Mouse (Mus musculus) erythroid progenitor cell, adult 5-6 weeks (primary cell): ENCODE data around the gene Tmbim6. TPM values are rescaled to one million over a fixed set of nuclear protein-coding genes. Genes with fewer than 3 reads are reported as not detected.

Source experiments
- ATAC-seq: replicated peaks from 2 replicates; pipeline ENCODE4 v1.8.0; 2016; ENCODE audit warnings: moderate number of reproducible peaks, mild to moderate bottlenecking, moderate TSS enrichment, inconsistent platforms; ENCODE audit not compliant: poor library complexity, low FRiP score, severe bottlenecking
- total RNA-seq, 2 experiments: library from RNA; stranded (forward) in 1 of 2; stranded (reverse) in 1 of 2; fragments of 150-400 nt in 1 of 2; fragments of 186-747, 209-891 nt in 1 of 2; gene quantifications; 2 replicates each; pipeline versions ENCODE4 v1.2.3 to v1.2.4; 2015 to 2017; ENCODE audit warnings: low replicate concordance in 2 of 2

Tmbim6 gene
- 179 and 219 TPM in 2 replicates for total RNA-seq (2015; ENCODE audit: low replicate concordance)
- total RNA-seq (2017; ENCODE audit: low replicate concordance), result 95.3 and 151 TPM in 2 replicates

DNA sequence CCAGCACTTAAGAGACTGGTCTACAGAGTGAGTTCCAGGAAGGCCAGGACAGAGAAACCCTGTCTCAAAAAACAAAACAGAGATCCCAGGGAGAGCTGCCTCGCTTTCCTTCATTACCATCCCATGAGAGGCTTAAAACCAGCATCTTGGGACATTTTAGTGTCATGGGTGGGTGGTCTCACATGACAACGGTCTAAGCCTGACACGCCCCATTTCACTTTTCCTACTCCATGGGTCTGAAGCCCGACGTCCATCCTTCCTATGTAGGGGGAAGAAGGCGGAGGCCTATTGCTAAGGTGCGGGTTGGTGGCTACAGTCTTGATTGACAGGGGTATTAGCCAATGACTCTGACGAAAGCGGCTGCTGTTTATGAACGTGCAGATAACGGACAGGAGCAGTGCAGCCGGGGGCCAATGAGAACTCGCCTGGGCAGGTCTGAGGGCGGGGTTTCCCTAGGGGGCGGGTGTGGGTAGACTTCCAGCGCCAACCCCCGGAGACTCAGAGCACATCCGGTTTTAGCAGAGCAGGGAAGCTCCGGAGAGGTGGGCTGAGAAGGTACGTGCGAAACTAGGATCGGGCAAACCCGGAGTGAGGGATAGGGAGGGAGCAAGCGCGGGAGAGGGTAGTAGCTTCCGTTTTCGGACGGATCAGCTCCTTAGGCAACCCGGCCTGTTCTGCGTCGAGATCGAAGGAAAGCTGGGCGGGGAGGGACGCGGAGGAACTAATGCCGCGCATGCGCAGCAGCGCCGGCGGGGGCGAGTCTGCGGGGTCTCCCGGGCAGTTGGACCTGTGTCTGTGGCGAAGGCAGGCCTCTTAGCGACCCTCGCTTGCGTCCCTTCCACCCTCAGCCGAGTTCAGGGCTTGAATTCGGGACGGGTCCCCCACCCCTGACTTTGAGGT lies at the start of gene Tmbim6:
Gene Tmbim6, plus strand, starts transcription at position 397 of the 900 bp plus-strand sequence.
- ATAC-seq, result peak; percentile 92

DNA sequence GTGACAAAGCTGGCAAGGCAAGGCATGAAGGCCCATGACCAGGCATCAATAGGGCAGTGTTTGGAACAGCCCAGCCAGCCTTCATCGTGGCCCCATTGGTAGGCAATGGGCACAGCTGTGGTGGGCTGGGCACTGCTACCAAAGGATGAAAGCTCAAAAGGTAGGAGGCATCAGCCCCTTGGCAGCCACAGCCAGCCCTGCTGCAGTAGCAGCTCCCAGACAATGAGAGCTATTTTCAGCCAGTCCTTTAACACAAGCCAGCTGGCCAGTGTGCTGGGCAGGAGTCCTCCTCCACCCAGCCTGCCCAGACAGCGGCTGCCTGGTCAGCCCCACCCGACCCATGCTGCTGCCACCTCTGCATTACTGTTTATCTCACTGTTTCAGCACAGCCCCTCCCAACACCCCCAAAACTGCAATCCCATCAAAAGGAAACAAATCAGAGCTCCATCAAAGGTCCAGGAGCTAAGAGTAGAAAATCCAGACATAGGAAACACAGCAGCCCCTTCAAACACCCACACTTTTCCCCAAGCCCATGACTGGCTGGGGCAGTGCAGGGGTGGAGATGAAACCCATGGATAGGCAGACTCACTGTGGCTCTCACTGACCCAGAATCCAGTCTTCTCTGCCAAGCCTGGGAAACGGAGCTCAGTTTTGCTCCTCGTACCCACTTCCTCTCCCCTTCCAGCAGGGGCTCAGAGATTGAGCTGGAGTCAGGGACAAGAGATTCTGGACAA lies 49.1 kb upstream of the Tmbim6 start:
- no peak for ATAC-seq

DNA sequence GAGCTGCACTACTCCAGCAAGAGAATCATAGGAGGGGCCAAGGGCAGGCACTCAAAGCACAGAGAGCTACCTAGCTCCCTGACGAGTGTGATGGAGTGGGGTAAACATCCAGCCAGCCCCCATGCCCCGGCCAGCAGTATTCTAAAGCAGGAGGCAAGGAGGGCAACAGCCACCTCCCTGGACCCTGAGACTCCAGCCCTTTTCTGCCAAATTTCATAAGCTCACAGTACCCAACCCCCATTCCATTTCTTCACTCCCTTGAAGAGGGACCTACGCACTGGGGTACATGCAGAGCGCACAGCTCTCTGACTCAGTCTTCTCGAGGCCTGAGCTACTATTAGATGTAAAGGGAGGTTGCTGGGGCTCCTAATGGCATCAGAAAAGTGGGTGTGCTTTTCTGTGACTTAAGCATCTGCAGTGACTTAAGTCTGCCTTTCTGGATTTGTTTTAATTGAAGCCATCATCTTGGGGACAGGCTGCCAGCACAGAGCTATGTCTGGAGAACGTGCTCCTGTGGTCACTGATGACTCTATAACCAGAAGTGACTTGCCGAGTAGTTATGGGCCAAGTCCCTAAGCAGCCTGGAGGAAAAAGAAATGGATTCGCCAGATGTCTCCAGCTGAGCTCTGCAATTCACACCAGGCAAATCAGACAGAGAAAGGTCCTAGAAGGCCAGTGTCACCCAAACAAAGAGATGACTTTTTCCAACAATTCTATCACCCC lies 48.4 kb upstream of the Tmbim6 start:
- ATAC-seq, result no peak

DNA sequence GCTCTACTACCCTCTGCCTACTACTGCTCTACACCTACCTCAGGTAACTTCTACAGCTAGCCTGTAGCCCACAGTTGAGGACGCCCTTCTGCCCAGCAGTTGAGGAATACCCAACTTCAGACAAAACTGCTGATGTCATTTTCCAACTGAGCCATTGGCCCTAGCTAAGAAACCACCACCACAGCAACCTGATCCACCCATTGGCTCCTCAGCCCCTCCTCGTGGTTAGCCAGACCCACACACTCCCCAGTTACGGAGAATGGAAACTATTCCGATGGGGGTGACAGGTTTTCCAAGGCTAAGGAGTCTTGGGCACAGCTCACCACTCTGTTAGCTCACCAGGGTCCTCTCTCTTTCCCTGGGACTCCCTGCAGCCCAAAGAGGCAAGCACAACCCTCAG lies 47.7 kb upstream of the Tmbim6 start:
- no peak for ATAC-seq

DNA sequence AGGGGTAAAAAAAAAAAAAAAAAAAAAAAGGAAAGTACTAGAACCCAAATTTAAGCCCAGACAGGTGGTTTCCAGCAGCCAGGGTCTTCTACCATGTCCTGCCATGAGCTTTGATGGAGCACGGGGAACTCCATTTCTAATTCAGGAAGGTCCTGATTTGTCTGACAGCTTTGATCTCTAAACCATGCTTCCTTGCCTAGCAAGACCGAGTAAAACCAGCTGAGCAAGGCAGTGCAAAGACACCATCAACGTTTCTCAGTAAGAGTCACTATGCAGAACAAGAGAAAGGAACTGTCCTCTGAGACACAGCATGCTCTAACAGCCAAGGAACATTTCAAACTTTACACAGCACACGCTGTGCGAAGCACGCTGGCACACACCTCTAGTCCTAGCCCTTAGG lies 41.1 kb upstream of the Tmbim6 start:
- no peak for ATAC-seq

DNA sequence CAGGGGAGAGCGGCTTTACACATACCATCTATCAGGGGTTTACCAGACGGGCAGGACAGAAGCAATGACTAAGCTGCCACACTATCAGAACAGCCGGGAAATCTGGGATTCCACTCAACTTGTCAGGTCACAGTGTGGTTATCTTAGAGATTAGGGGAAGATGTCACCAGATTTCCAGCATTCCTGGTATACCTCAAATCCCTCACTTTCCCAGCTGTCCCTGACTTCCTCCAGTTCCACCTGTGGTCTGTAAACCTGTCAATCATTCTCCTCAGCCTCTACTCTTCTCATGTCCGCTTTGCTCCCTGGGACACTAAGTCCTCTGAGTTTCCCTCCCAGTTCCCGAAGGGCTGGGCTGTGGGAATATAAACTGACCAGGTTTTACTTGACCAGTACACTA lies 40.4 kb upstream of the Tmbim6 start:
- no peak for ATAC-seq

DNA sequence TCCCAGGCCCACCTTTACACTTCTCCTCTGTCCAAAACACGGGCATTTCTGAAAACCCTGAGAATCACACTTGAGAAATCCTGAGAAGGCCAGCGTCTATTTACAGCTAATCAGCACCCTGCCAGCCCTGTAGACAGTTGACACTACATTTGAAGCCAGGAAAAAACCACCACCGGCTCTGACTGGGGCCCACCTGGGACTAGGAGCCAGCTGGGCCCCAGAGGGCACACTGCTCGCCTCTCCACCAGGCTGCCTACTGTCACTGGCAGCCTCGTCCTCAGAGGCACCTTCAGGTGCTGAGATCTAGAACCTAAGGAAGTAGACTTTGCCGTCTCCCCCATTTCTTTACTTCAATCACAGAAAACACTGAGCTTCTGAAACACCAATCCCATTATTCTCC lies 37.0 kb upstream of the Tmbim6 start:
- ATAC-seq, result no peak

DNA sequence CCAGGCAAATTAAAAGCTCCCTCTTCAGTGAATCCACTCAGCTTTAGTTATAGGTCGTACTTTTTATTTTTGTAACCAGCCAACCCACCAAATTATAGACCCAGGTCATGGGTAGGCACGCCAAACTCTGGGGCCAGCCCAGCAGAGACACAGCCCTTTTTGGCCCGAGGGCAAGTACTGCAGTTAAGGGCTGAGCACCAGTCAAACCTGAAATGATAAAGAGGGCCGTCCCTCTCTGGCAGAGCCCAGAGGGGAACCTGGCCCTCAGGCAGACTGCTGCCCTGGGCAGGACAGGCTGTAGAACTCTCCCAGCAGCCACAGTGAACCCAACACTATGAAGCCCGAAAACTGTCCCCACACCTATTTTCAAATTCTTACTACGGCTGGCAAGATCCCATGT lies 36.2 kb upstream of the Tmbim6 start:
- ATAC-seq, result no peak

DNA sequence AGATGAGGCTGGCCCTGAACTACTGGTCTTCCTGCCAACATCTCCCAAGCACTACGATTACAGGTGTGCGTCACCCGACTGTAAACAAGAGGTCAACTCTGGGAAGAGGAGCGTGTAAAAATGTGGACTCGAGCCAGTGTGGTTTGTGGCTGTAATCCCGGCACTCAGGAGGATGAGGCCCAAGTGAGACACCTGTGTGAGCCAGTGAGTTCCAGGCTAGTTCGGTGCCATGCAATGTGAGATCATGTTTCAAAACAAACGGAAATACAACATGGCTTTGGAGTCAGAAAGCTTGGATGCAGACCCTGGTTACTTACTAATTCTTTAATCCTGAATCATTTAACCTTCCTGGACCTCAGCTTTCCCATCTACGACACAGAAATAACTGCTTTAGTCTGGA lies 33.7 kb upstream of the Tmbim6 start:
- no peak for ATAC-seq

DNA sequence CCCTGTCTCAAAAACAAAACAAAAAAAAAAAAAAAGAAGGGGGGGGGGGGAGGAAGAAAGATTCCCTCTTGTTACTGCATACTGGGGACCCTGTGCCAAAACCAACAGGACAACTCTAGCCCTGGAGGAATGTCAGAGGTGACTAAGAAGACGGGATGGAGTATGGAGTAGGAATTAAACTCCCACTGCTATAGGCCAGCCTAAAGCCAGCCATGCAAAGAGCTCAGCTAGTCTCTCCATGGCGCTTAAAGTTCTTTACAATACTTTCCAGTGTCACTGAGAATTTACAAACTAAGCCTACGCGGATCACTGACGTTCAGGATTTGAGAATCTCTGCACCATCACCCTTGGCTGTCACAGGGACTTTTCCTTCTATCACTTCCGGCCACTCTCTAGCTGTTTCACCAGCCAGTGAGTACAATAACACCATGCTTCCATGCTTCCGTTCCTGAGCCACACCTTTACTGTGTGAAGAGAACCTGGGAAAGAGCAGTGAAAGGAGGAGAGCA lies 28.6 kb upstream of the Tmbim6 start:
- ATAC-seq, result no peak

DNA sequence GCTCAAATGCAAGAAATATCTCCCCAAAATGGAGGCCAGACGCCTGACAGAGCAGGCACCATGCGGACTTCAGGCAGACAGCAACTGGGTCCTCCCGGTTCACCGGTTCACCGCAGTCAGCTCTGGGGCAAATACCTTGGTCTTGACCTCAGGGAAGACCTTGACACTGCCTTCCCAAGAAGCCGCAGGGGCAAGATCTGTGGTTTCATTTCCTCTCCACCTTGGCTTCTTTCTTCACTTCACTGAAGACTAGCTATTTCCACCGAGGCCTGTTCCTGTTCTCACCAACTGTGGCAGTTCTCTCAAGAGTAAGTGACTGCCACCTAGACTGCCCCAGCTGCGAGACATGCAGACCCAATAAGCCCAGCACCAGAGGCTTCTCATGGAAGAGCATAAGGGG lies 27.8 kb upstream of the Tmbim6 start:
- no peak for ATAC-seq

DNA sequence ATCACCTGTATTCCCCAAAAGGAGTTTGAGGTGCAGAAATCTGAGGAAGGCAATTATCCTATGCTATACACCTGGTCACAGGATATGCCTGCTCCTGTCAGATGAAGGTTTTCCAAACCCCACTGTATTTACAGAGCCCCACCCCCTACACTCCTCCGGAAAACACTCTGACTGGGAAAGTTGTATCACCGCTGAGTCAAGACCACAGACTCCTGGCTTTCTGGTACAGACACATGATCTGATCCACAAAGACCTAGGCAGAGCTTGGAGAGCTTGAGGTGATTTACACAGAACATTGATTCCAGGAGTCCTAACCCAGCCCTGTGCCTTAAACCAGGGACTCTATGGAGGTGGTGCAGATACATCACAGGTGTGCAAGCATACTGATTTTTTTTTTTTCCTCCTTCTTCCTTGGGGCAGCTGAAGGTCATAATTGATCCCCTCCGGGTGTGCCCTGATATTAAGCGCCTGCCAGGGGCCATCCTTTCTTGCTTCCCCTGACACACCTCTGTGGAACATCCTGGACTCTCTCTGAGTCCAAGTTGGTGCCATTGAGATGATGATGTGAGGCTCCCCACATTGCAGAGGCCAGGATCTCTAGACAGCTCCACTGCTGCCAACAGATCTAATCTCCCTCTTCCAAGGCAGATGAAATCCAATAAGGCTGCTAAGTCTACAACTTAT lies 24.0 kb upstream of the Tmbim6 start:
- ATAC-seq, result no peak

DNA sequence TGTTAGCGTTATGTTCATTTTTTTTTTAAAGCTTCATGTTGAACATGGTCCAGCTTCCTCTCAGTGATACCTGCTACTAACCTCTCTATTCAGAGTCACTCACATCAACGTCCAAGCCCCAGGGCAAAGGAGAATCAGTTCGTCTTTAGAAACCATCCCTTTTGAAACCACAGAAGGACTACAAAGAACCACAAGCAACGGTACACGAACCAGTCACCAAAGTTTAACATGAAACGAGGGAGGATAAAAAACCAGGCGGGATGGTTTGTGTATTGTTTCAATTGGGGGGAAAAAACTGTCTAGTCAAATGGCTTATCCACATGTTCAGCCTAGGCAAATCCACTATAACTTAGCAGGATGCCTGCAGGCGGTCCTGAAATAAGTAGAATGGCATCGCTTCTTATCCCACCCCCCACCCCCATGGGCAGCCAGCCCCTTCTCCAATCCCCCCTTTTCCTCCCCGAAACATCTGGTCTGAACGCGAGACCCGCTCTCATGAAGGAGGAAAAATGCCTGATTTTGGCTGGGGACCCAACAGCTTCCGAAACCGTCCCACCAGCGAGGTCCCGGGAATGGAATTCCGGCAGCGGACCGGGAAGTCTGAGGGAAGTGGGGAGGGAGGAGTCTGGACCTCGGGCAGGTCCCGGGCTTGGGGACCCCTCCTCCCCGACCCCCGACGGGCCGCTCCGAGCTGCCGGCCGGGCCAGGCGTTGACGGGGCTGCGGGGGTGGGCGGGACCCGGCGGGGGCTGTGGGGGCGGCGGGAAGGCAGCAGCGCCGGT lies 23.1 kb upstream of the Tmbim6 start:
- no peak for ATAC-seq

DNA sequence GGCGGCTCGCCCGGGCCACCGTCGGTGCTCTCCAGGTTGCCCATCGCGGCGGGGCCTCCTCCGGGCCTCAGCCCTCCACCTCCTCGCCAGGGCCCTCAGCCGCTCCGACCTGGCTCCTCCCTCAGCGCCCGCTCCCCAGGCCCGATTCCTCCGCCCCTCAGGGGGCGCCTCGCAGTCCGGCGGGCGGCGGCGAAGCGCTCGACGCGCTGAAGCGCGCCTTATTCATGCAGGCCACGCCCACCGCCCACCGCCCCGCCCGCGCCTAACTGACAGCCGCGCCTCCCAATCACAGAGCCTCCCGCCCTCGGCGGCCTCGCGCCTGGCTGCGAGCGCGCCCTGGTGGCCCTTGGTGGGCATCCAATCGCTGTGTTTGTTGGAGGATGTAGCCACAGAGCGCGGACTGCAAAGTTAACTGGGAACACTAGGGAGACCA lies 22.4 kb upstream of the Tmbim6 start, which contains the start of gene Fmnl3:
Gene Fmnl3, minus strand, starts transcription at position 224 of the 433 bp plus-strand sequence.
- ATAC-seq, result peak; percentile 89

DNA sequence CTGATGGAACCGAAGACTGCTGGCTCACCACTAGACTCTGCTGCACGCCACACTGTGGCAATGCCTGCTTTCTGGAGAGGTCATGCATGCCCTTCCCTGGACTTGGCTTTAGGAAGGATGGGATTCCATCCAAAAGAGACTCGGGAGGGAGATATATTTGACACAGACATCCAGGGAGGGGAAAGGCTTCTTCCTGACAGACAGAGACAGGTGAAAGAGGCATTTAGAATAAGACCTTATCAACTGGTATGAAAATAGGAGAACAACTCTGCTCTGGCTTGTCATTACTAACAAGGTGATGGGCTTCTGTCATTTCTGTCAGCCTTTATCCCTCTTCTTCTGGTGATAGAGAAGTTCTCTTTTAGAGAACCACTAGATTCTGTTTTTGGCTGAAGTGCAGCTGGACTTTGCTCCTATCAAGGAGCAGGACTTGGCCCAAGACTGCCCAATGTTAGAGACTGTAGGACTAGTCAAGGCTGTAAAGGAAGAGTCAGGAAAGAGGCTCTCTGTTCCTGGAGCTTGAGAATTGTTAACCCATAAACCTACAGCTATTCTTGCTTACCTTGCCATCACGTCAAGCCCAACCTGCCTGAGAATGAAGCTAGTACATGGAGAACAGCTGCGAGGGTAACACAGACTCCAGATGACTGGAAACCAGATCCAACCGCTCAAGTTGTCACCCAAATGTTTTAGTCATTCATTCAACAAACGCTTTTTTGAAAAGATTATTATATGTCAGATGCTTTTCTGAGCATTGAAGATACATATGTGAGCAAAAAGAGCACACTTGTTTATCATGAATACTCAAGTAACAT lies 20.9 kb upstream of the Tmbim6 start:
- no peak for ATAC-seq

DNA sequence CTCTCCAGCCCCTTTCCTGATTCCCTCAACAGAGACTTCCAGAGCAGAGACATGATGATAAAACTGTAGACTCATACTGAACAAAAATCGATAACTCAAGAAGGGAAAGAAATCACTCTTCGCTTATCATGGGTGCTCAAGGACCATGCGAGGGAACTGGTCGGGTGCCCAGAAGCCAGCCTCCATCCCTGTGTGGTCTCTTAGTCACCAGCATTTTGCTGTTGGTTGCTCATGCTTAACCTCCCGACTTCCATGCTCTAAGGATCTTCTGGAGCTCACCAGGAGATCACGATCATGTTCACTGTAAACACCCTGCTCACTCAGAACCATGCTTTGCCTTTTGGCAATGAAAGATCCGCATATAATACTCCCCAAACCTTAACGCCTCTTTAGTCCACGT lies 19.9 kb upstream of the Tmbim6 start:
- no peak for ATAC-seq

DNA sequence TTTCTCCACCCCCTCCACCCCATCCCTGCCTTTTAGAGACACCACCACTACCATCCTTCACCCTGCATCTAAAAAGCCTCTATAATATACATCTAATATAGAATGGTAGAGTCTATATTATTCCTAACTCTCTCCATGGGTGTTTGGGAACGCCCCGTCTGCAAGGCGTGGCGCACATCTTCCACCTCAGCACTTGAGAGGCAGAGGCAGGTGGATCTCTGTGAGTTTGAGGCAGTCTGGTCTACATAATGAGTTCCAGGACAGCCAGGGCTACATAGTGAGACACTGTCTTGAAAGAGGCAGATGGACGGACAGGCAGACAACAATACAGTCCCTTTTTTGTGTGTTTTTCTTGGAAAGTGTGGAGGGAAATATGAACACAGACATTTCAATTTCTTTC lies 17.6 kb upstream of the Tmbim6 start:
- no peak for ATAC-seq

DNA sequence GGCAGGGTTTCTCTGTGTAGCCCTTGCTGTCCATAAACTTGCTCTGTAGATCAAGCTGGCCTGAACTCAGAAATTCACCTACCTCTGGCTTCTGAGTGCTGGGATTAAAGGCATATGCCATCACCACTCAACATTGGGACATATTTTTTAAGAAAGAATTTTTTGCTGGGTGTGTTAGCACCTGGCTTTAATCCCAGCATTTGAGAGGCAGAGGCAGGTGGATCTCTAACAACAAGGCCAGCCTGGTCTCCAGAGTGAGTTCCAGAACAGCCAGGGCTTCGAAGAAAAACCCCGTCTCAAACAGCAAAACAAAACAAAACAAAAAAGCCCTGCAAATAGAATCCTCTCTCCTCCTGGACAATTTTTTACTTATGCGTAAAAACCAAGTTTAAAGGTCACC lies 17.1 kb upstream of the Tmbim6 start:
- ATAC-seq, result no peak
